Mouse (Mus musculus) neutrophil, adult 65 days (primary cell): ENCODE data around the gene Zfp986. TPM values are rescaled to one million over a fixed set of nuclear protein-coding genes. Genes with fewer than 3 reads are reported as not detected.

Experiments
- total RNA-seq: library from RNA; stranded (reverse); gene quantifications from 2 replicates; pipeline ENCODE4 v1.2.4, GENCODE M21; 2023

Gene Zfp986
- total RNA-seq: not detected in 2 replicates

GRCm38 (mm10) chr4:145868494-145868893, at the start of gene Zfp986:
Gene Zfp986, plus strand, starts transcription at chr4:145868794.

Other genes starting within 250 kb of the Zfp986 start
- 0.23 TPM in 1 of 2 replicates, not detected in the other for gene Zfp980, start 198.1 kb upstream of the Zfp986 start, total RNA-seq
- gene Zfp987, start 228.5 kb downstream of the Zfp986 start, total RNA-seq: 0.14 TPM in 1 of 2 replicates, not detected in the other